Mouse (Mus musculus) spleen, postnatal 10 days (tissue): ENCODE measurements at regions not wholly inside any gene's neighbourhood (a gene's known extent, or its start where the extent isn't known, plus 50 kb on each side); places are given as distances from the start of the nearest gene placed in this dataset.
A peak's percentile ranks its signal among the peaks of the same experiment; 100 is the strongest.

Experiments
- DNase-seq, 2 experiments: peaks; one replicate each; pipeline ENCODE4 v3.0.0; 2021 to 2022; ENCODE audit warnings: low spot score in 2 of 2

GRCm38 (mm10) chr19:48090393-48090792, 115.4 kb upstream of the Sorcs3 start:
- peak in 1 of 2 experiments; percentile 14 for DNase-seq

DNA sequence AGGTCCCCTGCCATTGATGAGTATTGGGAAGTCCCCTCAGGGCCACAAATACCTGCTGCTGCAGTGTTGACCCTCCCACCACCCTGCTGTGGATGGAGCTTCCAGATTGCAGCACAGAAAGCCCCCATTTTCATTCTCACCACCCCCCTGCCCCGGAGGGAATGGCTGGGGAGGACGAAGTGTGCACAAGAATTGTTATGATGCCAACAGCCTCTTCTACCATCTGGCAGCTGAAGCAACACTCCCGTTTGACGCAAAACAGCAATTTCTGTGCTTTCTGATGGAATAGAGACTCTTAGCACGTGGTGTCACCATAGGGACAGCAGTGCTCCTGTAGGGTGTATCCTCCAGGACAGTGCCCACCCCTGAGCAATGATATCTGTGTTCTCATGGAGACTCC, 108.5 kb upstream of the Sorcs3 start:
- DNase-seq = no peak

GRCm38 (mm10) chr19:48097942-48098596, 107.8 kb upstream of the Sorcs3 start:
- DNase-seq = no peak

- DNase-seq = no peak
These were observed 104.8 kb upstream of the Sorcs3 start for GRCm38 (mm10) chr19:48100991-48101390.

DNA sequence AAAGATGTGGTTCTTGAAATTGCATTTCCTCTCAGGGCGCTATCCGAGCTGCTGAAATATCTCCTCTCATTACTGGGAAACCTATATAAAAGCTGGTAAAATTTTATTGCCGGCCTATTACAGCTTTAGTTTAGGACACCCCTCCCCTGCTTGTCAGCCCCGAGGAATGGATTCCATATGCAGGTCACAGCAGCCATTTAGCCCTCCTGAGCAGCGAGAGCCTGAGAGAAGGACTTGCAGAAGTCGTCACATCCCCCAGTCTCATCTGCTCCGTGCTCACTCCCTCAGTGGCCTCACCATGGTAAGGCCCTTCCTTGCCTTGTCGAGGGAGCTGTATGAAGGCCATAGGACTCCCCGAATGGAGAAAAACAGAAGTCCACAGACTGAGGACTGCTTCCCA, 90.7 kb upstream of the Sorcs3 start:
- DNase-seq = no peak

GRCm38 (mm10) chr19:48115728-48116127, 90.1 kb upstream of the Sorcs3 start:
- DNase-seq = no peak

DNA sequence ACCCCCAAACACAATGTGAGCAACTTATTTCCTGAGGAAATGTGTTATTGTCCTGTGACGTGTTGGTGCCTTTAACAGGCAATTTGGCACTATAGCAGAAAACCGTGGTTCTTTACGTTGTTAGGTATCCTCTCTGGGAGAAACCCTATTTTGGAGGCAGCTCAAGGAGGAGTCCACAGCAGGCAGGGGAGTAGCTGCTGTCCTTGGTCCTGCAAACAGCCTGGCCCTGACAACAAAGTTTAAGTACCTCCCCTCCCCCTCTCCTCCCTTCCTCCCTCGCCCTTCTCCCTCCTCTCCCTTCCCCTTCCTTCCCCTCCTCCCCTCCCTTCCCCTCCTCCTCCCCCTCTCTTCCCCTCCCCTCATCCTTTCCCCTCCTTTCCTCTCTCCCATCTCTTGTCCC, 89.1 kb upstream of the Sorcs3 start:
- DNase-seq = no peak

DNA sequence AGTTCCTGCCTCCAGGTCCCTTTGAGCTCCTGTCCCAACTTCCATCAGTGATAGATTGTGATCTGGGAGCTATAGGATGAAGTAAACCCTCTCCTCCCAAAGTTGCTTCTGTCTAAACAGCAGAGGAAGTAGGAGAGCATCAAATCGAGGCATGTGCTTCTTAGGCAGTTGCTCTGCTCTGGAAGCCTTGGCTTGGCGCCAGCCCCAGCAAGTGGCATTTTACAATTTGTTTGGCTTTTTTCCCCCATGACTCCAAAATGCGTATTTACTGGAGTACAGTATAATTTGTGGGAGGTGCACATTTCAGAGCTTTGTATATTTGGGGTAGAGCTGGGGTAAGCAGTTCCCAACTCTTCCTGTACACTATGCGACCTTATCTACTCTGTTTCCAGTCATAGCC, 88.2 kb upstream of the Sorcs3 start:
- no peak for DNase-seq

DNA sequence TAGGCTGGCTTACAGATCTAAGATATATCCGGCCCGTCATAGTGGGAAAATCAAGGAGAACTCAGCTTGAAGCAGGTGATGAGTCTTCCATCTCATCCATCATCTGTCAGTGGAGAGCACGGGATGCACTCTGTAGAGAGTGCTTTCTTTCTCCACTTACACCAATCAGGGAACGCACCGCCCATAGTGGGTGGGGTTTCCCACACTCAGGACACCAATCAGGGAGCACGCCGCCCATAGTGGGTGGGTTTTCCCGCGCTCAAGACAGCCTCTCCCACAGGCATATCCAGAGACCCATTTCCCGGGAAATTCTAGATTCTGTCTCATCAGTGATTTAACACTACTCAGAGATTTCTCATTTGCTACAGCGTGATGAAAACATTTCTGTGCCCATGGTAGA, 83.5 kb upstream of the Sorcs3 start:
- no peak for DNase-seq

- no peak for DNase-seq
These were observed 82.0 kb upstream of the Sorcs3 start for GRCm38 (mm10) chr19:48123777-48124176.

DNA sequence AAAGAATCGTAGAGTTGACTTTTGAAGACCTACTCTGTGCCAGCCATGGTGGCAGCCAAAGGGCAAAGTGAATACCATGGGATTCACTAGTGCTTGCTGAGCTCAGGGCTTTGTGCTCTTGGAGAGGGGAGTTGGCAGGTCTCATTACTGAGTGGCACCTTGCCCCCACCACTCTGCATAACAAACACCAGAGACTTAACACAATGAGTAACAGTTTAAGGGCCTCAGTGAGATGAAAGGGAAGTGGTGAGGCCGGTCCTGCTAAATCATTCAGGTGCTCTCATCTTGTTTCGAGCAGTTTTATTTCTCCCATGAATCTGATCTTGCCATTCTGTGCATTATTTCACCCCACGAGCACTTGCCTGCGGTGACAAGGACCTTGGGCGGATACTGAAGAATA, 80.1 kb upstream of the Sorcs3 start:
- no peak for DNase-seq

DNA sequence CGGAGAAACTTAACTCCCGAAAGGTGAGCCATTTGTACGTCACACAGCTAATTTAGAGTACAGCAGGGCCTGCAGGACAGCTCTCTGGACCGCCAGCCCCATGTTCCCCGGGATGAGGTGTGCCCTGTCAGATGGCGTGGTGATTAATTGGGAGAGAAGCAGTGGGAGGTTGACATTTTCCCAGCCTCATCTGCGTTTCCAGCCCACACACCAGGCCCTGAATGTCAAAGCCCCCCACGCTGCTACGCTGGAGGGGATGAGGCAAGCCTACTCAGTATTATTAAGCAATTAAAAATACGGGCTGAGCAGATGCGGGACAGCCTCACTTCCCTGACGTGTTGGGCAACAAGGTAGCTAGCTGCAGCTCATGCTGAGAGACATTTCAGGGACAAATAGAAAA, 77.7 kb upstream of the Sorcs3 start:
- DNase-seq = no peak

DNA sequence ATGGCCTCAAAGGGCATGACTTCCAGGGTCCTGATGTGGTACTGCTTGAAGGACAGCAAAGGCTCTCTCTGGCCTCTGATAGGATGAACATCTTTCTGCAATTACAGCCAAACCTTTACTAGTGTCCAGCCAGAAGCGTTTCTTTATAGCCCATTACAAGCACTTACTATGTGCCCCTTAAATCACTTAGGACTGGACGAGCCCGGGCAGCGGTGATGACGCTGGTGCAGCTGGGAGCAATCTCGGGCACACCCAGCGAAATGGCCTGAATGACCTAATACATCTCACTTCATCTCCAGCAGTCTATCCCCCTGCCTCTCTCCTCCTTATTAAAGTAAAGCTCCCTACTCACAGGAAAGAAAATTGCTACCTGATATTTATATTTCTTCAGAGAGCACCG, 69.6 kb upstream of the Sorcs3 start:
- DNase-seq = no peak

GRCm38 (mm10) chr19:48144129-48144528, 61.7 kb upstream of the Sorcs3 start:
- DNase-seq = no peak
